Mouse (Mus musculus) right cerebral cortex, postnatal 10 days (tissue): ENCODE data around the gene Fam193b.
"Not testable (repeated sequence)": the region's sequence is repeated elsewhere in the genome, so short reads cannot be mapped to it uniquely, and the experiment has no call there.

Experiments
- DNase-seq, 2 experiments: peaks; one replicate each; pipeline ENCODE4 v3.0.0; 2021; ENCODE audit warnings: low spot score in 2 of 2

The Fam193b gene

GRCm38 (mm10) chr13:55571977-55572376 is 1.1 kb upstream of the Fam193b start:
- no peak for DNase-seq

- peak; percentile 62 to 67 for DNase-seq
These were observed 490 bp downstream of the Fam193b start for GRCm38 (mm10) chr13:55570286-55570973.

- peak; percentile 57 to 69 for DNase-seq
These were observed 1.1 kb downstream of the Fam193b start for GRCm38 (mm10) chr13:55569726-55570285.

- DNase-seq, result not testable (repeated sequence)
These were observed 2.4 kb downstream of the Fam193b start for GRCm38 (mm10) chr13:55568524-55568923.

GRCm38 (mm10) chr13:55567949-55568348 is 3.0 kb downstream of the Fam193b start:
- DNase-seq, result no peak

GRCm38 (mm10) chr13:55567001-55567400 is 3.9 kb downstream of the Fam193b start:
- no peak for DNase-seq

- no peak for DNase-seq
These were observed 7.5 kb downstream of the Fam193b start for GRCm38 (mm10) chr13:55563266-55563879.

- DNase-seq, result no peak
These were observed 13.4 kb downstream of the Fam193b start for GRCm38 (mm10) chr13:55557499-55557898.

- DNase-seq, result no peak
These were observed 15.0 kb downstream of the Fam193b start for GRCm38 (mm10) chr13:55555921-55556320.

- DNase-seq, result no peak
These were observed 21.9 kb downstream of the Fam193b start for GRCm38 (mm10) chr13:55549061-55549460.

- no peak for DNase-seq
These were observed 22.5 kb downstream of the Fam193b start for GRCm38 (mm10) chr13:55548426-55548825.

GRCm38 (mm10) chr13:55547916-55548315 is 23.0 kb downstream of the Fam193b start:
- DNase-seq, result no peak

GRCm38 (mm10) chr13:55544792-55545191 is 26.1 kb downstream of the Fam193b start:
- DNase-seq, result no peak

- no peak for DNase-seq
These were observed 27.5 kb downstream of the Fam193b start for GRCm38 (mm10) chr13:55543447-55543846.

GRCm38 (mm10) chr13:55542891-55543290 is 28.0 kb downstream of the Fam193b start:
- DNase-seq, result no peak

- peak in 1 of 2 experiments; percentile 62 for DNase-seq
These were observed 30.0 kb downstream of the Fam193b start for GRCm38 (mm10) chr13:55540933-55541332.

GRCm38 (mm10) chr13:55536194-55537175 is 34.4 kb downstream of the Fam193b start, which contains the start of gene Ddx41:
Ddx41 (minus strand) TSS chr13:55536658.
- peak; percentile 100 for DNase-seq

GRCm38 (mm10) chr13:55535796-55536193 is 35.1 kb downstream of the Fam193b start:
- no peak for DNase-seq

GRCm38 (mm10) chr13:55535191-55535590 is 35.7 kb downstream of the Fam193b start:
- no peak for DNase-seq

GRCm38 (mm10) chr13:55529198-55529915 is 41.6 kb downstream of the Fam193b start, which contains the start of gene Dok3:
Dok3 (minus strand) TSS chr13:55529296.
- DNase-seq, result no peak
